Mouse (Mus musculus) right cerebral cortex, adult 18-20 months (tissue): Measurements from ENCODE around the gene Afdn.
"Not testable (repeated sequence)": the region's sequence is repeated elsewhere in the genome, so short reads cannot be mapped to it uniquely, and the experiment has no call there.

Experiments used
- DNase-seq: peaks from one replicate; pipeline ENCODE4 v3.0.0; 2022; ENCODE audit warnings: mixed read lengths

Afdn gene

GRCm38 (mm10) chr17:13778865-13779264, 18.5 kb downstream of the Afdn start:
- DNase-seq, result no peak

DNA sequence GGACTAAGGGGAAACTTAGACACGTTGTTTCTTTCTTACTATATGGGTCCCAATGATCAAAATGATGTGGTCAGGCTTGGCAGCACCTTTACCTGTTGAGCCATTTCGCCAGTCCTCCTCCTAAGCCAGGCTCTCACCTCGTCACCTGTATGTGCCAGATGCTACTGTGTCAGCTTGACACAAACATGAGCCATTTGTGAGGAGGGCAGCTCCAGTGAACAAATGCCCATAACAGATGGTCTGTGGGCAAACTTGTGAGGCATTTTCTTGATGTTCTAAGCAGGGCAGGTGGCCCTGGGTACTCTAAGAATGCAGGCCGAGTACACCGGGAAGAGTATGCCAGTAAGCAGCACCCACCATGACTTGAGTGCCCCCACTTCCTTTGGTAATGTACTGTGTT, 21.6 kb downstream of the Afdn start:
- no peak for DNase-seq

DNA sequence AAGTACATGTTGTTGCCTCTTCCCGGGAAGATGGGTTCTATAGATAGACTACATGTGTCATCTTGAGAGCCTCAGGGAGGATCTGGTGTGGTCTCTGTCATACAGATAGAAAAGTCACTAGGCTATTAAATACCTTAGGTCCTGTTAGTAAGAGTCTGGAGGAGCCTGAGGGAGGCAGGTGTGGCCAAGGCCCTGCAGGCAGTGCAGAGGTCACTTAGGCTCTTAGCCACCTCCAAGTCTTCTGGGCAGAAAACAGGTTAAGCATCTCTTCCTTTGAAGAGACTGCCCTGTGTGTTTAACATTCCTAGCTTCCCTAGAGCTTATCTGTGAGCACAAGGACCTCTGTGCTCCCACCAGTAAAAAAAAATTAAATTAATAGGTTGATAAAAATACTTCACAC, 23.1 kb downstream of the Afdn start:
- no peak for DNase-seq

DNA sequence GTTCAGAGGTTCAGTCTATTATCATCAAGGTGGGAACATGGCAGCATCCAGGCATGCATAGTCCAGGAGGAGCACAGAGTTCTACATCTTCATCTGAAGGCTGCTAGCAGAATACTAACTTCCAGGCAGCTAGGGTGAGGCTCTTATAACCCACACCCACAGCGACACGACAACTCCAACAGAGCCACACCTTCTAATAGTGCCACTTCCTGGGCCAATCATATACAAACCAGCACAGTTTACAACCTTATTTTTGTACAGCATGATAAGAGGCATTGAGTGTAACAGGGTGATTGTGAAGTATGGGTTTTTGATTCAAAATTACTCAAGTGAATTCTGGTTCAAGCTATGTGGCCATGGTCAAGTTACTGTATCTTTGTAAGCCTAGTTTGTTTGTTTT, 29.7 kb downstream of the Afdn start:
- DNase-seq, result not testable (repeated sequence)

- DNase-seq, result no peak
Measured at GRCm38 (mm10) chr17:13797691-13798090, 37.4 kb downstream of the Afdn start.

- no peak for DNase-seq
Measured at GRCm38 (mm10) chr17:13802836-13803408, 42.6 kb downstream of the Afdn start.

DNA sequence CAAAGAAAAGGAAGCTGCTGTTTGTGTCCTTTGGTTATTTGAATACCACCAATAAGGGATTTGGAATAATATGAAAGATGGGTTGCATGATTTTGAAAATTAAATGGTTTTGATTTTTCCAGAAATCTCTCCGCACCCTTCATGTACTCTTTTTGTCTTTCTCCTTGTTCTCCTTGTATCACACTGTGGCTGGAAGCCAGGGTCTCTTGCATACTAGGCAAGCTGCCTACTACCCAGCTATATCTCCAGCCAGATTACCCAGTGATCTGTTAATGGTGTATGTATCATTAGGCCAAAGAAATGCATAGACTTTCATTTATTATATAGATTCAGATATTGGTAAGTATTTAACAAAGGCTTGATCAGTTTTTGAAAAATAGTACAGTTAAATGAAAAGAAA, 45.7 kb downstream of the Afdn start:
- no peak for DNase-seq

GRCm38 (mm10) chr17:13817789-13818188, 57.5 kb downstream of the Afdn start:
- no peak for DNase-seq

GRCm38 (mm10) chr17:13819342-13819741, 59.0 kb downstream of the Afdn start:
- DNase-seq, result no peak

DNA sequence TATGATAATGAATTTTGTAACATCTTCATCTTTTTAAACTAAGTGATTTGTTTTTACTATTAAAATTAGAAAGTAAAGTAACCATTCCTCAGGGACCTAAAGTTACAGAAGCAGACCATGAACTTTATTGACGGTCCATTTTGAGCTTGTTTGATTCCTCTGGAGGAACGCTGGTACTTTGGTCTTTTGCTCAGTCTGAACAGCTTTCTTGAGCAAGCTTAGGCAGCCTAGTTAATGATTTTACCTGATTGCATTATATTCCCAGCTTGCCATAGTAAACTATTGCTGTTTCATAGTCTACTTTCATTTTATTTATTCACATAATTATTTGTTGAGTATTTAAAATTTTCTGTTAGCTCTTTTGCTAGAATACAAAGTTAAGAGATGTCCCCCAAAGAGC, 60.3 kb downstream of the Afdn start:
- no peak for DNase-seq

DNA sequence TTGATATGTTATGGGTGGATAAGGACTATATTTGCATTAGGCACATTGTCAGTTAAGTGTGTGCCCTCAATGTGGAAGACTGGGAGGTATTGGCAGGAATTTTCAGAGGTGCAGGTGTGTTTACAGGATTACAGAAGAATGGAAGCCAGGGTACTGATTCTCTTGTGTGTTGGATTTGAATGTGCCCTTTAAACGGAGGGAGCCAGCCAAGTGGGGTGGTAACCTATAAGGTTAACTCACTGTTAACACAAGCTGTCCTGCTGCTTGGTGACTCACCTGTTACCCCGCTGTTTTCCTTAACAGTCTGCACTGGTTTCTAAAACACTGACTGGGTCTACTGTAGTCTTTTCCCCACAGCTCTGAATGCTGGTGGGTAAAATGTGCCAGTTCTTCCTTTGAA, 65.1 kb downstream of the Afdn start:
- no peak for DNase-seq

DNA sequence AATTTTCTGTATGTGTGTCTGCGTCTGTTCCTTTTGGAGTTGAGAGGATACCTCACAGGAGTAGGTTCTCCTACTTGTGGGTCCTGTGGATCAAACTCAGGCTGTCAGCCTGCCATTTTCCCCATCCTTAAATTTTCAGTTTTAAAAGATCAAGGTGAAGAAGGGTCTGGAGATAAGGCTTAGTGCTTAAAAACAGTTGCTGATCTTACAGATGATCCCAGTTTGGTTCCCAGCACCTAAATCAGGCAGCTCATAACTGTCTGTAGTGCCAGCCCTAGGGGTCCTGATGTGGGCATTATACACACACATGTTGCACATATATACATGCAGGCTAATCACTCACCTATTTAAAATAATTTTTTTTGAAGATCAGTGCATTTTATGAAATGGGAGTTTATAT, 69.9 kb downstream of the Afdn start:
- no peak for DNase-seq

GRCm38 (mm10) chr17:13830636-13831341, 70.5 kb downstream of the Afdn start:
- DNase-seq, result peak; percentile 54

DNA sequence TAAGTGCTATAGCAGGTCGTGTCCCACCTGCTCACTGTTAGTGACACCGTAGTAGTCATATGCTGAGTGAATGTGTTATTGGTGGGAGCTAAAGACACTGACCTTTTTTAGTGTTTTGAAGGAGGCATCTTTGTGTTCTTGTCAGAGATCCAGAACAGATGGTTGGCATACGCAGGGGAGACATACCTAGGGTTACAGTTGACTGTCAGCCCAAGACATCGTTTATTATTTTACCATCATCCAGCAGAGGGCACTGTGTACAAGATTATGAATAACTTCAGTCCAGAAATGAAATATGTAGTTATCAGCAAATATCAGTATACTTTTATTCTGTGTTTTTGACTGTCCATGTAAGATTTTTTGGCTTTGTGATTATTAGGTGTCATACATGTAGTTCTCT, 75.5 kb downstream of the Afdn start:
- no peak for DNase-seq

- no peak for DNase-seq
Measured at GRCm38 (mm10) chr17:13850175-13850574, 89.8 kb downstream of the Afdn start.

DNA sequence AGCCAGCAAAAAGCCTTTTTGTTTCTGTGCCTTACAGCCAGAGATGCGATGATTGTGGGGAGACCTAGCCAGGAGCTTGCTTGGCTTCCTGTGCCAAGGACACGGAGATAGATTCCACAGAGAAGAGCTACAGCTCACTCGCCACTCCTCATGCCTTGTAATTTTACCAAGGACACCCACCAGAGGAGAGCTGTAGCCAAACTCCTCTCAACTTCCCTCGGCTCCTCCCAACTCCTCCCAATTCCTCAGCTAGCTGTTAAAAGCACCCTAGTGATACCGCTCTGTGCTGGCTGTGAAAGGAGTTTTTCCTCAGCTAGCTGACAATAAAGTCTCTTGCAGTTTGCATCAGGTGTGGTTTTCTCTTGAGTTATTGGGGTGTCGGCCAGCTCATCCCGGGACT, 93.5 kb downstream of the Afdn start:
- peak; percentile 63 for DNase-seq

DNA sequence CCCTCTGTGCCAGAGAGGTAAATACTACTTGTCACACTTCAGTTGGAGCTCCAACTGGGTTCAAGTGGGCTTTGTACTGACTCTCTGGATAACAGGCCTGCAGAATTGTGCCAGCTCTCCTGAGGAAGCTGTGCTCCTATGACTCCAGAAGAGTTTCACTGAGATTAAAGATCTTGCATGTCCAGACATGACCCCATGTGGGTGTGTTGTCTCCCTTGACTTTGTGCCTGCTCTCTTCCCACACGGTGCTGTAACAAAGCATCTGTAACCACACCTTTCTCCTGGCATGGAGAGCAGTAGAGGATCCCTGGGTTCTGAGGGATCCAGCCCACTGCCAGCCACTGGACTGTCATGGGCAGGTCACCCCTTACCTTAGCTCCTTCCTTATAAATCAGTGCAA, 95.1 kb downstream of the Afdn start:
- DNase-seq, result no peak

GRCm38 (mm10) chr17:13856429-13857090, 96.2 kb downstream of the Afdn start:
- no peak for DNase-seq

GRCm38 (mm10) chr17:13865340-13865739, 105.0 kb downstream of the Afdn start:
- DNase-seq, result no peak

DNA sequence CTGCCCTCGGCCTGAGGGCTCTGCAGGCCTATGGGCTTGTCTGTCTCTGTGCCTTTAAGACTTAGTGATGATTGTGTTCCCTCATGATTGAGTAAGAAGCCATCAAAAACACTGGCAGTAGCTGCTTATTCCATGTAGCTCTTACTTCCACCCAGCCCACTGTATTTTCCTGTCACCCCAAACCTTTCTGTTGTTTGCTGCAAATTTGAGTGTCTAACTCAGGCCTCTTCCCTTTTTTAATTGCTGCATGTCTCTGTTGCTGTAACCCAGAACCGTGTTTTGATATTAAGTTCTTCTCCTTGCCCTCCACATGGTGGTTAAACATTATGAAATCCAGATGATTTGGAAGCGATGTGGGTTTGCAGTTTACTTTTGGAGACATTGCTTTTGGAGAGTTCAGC, 106.6 kb downstream of the Afdn start:
- DNase-seq, result no peak

GRCm38 (mm10) chr17:13867475-13867874, 107.1 kb downstream of the Afdn start:
- no peak for DNase-seq

- no peak for DNase-seq
Measured at GRCm38 (mm10) chr17:13870236-13870635, 109.9 kb downstream of the Afdn start.

DNA sequence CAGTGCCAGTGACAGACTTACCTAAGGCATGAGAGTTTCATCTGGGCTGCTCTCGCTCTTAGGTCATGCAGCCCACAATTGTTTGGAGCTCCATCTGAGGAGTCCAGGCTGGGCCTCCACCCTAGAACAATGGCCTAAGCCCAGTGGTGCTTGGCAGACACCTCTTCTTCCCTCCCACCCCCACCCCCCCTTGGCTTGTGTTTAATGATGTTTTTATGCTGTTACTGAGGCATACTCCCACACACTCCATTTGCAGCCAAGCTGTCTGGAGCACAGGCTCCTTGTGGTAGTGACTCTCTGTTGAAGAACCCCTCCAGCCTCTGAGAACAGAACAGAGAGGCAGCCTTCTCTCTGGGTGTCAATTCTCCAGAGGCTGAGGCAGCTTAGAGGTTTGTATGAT, 113.9 kb downstream of the Afdn start:
- peak; percentile 62 for DNase-seq

GRCm38 (mm10) chr17:13877460-13877859, 117.1 kb downstream of the Afdn start:
- DNase-seq, result no peak
